Mouse (Mus musculus): ENCODE measurements around the gene Slc38a5. TPM values are rescaled to one million over a fixed set of nuclear protein-coding genes. Genes with fewer than 3 reads are reported as not detected.

Gene Slc38a5
- 1 to 10 TPM in 1 of 2 experiments, under 1 TPM in 1; 0.78 to 1.6 TPM for total RNA-seq (2021)
- long read RNA-seq, experiment 1, partial matches to known transcripts, result 1 of 3 reads
- long read RNA-seq, experiment 1, other reads (novel, unspliced or antisense), result 0 of 3 reads
- long read RNA-seq, experiment 2, partial matches to known transcripts, result 0 of 2 reads
- long read RNA-seq, experiment 2, other reads (novel, unspliced or antisense), result 0 of 2 reads

DNA sequence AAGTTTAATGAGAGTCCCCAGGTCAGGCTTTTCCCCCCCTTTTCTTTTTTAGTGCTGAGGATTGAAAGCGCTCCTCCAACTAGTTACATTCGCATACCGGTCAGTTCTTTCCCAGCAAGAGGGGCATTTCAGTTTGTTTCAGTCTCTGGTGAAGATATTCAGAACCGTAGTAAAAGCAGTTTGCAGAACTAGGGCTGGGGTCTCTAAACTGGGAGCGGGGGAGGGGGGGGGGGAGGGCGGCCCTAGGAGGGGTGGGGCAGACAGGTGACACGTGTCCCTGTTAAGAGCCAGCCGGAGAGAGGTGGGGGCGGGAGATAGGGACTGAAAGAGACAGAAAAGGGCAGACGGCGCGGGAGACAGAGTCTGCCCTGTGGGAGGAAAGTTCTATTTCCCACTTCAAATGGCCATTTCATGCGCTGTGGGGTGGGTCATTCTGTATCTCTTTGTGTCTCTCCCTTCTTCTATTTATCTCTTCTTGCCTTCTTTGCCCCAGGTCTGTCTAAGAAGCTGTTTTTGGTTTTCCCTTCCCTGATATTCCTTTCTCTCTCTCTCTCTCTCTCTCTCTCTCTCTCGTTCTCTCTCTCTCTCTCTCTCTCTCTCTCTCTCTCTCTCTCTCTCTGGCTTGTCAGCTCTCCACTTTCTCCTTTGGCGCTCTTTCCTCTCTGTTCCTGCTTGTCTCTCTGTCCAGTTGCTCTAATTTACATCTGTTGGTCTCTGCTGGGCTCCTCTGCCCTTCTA lies at the start of gene Slc38a5:
Slc38a5 (plus strand) TSS at position 51 of the 738 bp plus-strand sequence.
- no peak for DNase-seq
- intact Hi-C loops (cut with DNase I), result no loop called here

DNA sequence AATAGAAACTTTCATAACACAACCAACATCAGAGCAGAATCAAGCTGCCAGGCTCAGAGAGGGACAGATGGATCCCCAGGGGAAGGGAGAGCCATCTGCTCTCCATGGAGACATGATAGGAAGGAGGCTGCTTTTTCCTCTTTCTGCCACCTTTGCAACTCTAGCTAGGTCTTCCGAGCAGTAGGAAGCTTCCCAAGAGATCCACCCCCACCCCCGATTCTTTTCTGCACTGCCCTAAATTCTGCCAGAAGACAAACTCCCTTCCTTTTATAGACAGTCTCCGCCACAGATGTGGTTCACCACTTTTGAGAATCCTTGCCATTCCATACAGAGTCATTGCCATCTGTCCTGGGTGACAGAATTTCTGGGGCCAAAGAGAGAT lies 48.6 kb upstream of the Slc38a5 start:
- DNase-seq, result no peak
- intact Hi-C loops (cut with DNase I), result no loop called here

DNA sequence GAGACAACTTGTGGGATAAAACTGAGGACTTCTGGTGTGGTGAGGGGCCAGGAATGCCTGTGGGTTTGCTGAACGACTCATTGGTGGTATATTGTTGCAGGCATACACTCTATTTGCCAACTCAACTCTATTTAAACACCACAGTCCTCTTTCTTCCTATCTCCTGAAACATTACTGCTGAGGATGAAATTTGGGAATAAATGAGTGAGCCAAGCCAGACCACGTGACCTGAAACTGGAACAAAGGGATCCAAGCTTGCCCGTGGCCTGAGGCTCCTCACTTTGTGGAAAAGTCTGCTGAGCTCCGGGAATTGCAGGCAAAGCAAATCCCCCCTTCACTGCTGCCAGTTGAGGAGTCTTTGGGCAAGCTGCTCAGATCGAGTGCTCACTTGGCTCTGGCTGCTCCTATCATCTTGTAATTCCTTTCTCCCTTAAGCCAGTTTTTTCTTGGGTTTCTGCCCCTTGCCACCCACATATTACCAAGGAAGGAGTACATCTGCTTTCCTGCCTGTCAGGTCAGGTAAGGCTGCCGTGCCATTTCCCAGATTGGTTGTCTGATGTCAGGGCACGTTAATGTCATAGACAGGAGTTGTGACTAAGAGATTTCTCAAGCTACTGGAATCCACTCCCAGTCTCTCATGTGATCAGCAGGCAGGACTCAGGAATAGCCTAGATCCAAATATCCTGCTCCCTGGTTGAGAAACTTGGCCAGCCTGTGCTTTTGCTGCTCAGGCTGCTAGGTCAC lies 48.1 kb upstream of the Slc38a5 start:
- DNase-seq, result no peak
- intact Hi-C loops (cut with DNase I), result no loop called here

- DNase-seq, result no peak
- intact Hi-C loops (cut with DNase I), result no loop called here
Observed at GRCm38 (mm10) chrX:8223473-8223872, 47.5 kb upstream of the Slc38a5 start.

- no peak for DNase-seq
- intact Hi-C loops (cut with DNase I), result no loop called here
Observed at GRCm38 (mm10) chrX:8230272-8230671, 40.7 kb upstream of the Slc38a5 start.

DNA sequence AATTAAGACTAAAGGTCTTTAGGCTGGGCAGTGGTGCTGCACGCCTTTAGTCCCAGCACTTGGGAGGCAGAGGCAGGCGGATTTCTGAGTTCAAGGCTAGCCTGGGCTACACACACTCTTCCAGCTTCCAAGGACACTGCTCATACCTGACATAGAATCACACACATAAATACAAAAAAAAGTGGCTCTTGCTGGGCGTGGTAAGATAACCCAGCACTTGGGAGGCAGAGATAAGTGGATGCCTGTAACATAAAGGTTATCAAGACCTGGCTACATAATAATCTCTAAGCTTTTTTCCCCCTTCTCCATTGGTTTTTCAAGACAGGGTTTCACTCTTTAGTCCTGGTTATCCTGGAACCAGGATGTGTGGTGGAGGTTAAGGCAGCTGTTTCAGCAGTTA lies 37.3 kb upstream of the Slc38a5 start:
- no peak for DNase-seq
- intact Hi-C loops (cut with DNase I), result no loop called here

- no peak for DNase-seq
- intact Hi-C loops (cut with DNase I), result no loop called here
Observed at GRCm38 (mm10) chrX:8236704-8237103, 34.2 kb upstream of the Slc38a5 start.

DNA sequence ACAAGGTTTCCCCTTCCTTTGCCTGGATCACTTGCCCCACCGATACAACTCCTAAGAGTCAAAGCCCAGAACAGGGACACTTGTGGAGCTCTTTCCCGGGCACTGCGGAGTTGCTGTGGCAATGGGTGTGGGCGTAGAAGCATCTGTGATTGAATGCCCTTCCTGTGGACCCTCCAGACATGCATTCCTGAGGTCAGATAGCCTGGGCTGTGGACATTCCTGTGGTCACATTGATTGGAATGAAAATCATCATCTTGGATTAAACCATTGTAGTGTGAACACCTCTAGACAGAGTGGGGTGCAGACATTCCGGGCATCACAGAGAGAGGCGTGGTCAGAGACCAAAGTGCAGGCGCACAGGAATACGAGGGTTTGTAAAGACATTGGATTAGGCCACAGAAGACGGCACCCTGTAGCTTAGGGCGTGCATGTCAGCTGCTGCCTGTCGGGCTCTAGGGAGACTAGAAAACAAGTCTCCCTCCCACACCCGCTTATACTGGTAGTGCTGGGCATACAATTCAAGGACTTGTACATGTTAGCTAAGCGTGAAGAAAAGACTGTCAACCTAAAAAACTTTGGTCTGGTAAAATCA lies 32.0 kb upstream of the Slc38a5 start:
- intact Hi-C loops (cut with DNase I), result no loop called here

GRCm38 (mm10) chrX:8247680-8248079 lies 23.3 kb upstream of the Slc38a5 start:
- intact Hi-C loops (cut with DNase I), result no loop called here

More for the DNA sequence above, 32.0 kb upstream of the Slc38a5 start:
- no peak for DNase-seq

GRCm38 (mm10) chrX:8248542-8249120 lies 22.3 kb upstream of the Slc38a5 start:
- intact Hi-C loops (cut with DNase I), result no loop called here
- no peak for DNase-seq

More at GRCm38 (mm10) chrX:8247680-8248079, 23.3 kb upstream of the Slc38a5 start:
- DNase-seq, result no peak

GRCm38 (mm10) chrX:8251789-8252333 lies 19.1 kb upstream of the Slc38a5 start:
- intact Hi-C loops (cut with DNase I), result loop anchor here (5.0 kb wide), 1 partner anchor 60 kb away; the partner anchor contains the start of gene Ebp

DNA sequence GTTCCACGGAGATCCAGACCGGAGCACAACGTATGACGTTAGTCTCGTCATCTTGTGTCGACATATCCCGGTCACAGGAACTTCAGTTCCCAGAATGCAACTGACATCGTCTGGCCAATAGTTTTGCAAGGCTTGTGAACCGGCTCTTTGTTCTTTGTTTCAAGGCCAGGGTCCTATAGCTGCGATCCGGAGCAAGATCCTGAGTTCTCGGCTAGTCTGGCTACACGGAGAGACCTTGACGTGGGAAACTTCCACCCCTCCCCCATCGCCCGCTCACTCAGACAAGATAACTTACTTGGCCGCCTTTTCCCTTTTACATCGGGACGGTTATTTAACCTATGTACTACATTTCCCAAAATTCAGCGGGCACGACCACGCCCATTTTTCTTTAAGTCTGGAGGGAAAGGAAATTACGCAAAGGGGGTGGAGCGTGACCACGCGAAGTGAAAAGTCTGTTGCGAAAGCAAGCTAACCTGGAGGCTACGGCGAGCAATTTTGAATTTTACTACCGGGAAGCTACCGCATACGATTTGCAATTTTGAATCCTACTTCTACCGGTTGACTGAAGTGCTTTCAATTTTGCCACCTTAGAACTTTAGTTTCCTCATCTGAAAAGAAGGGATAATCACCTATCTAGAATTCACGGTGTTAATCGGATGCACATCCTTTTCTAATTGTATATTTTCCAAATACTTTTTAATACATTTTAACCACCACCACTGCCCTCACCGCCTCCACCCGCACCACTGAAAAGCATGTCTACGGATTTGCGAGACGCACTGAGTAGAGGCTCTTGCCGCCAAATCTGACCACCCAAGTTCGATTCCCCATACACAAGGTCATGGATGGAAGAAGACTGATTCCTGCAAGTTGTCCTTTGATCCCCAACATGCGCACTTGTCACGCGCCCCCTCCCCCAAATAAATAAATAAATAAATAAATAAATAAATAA lies 18.3 kb upstream of the Slc38a5 start, which contains the start of gene Ftsj1:
Ftsj1 (minus strand) TSS at position 73 of the 952 bp plus-strand sequence.
- intact Hi-C loops (cut with DNase I), result loop anchor here (5.0 kb wide), 1 partner anchor 60 kb away; the partner anchor contains the start of gene Ebp
- DNase-seq, result peak; percentile 67 to 72

More at GRCm38 (mm10) chrX:8251789-8252333, 19.1 kb upstream of the Slc38a5 start:
- no peak for DNase-seq

GRCm38 (mm10) chrX:8253711-8254110 lies 17.2 kb upstream of the Slc38a5 start:
- intact Hi-C loops (cut with DNase I), result loop anchor here (5.0 kb wide), 1 partner anchor 61 kb away; the partner anchor contains the start of gene Ebp
- no peak for DNase-seq

DNA sequence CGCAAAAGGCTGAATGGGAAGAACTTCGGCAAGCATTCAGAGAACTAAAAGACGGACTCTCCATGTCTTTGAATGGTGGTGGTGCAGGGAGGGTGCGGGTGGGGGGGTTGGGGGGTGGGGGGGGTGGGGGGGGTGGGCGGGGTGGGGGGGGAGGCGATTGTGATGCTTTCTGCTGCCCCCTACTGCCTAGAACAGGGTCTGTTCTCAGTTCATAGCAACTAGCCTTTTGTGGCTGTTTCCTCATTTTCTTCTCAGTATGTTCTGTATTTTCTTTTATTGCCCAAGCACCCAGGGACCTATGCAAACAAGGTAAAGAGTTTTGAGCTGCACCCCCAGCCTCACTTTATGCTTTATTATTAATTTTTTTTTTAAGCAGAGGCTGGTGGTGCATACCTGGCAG lies 15.1 kb upstream of the Slc38a5 start:
- DNase-seq, result no peak
- intact Hi-C loops (cut with DNase I), result no loop called here

DNA sequence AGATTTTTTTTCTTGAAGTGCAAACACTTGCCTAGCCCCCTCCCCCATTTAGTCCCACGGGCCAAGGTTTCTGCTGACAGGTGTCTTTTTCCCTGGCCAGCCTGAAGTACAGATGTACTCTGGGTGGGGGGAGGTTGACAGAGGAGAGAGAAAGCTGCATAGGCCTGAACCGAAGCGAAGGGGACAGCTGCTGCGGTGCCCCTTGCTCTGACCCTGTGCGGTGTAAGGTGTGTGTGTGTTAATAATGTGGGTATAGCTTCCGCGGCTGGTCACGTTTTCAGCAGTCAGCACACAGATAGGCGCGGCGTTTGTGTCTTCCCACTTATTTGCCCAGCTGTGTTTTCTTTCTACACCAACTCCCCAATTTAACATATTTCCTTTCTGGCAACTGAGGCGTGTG lies 11.5 kb upstream of the Slc38a5 start:
- no peak for DNase-seq
- intact Hi-C loops (cut with DNase I), result no loop called here

- intact Hi-C loops (cut with DNase I), result no loop called here
- DNase-seq, result no peak
Observed at GRCm38 (mm10) chrX:8263156-8263804, 7.7 kb upstream of the Slc38a5 start.

DNA sequence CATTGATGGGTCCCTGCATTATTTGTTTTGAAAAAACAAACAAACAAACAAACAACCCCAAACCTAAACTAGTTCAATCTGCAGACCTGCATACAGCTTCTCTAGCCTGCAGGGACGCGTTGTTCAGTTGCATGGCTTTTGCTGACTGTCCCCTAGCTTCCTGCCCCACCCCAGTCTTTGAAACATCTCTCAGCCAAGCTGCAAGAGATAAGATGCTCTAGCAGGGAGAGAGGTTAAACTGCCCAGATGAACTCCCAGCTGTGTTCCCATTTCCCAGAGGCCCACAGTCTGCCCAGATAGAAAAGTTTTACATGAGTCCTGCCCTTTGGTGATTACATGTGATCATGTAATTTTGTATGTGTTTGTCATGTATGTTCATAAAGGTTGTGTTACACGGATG lies 6.7 kb upstream of the Slc38a5 start:
- no peak for DNase-seq
- intact Hi-C loops (cut with DNase I), result no loop called here

- DNase-seq, result no peak
- intact Hi-C loops (cut with DNase I), result no loop called here
Observed at GRCm38 (mm10) chrX:8272000-8272399, 1.1 kb downstream of the Slc38a5 start.

Data from heart, postnatal 14 days (tissue).